In genomic region chr14:6756384-6757230, GRCm38 (mm10) we compare ENCODE assay signal across 10 mouse cellular contexts. TPM values are rescaled to one million over a fixed set of nuclear protein-coding genes. Genes with fewer than 3 reads are reported as not detected.
A peak's percentile ranks its signal among the peaks of the same experiment; 100 is the strongest.
DNase-seq lines count a peak whose midpoint lies in the region; ATAC-seq and TF ChIP-seq lines count a peak whose summit lies in the region.
"Not testable (repeated sequence)": the region's sequence is repeated elsewhere in the genome, so short reads cannot be mapped to it uniquely, and the experiment has no call there.
"Had no signal": no experiment of that assay in that cellular context is flagged by ENCODE, and none has a peak within 500 bp of the region (broad histone marks: within the 10 kb centered on the region; RNA-seq: fewer than 3 reads in every experiment).

No protein-coding gene starts in this region.

- not testable (repeated sequence) for H3K9me3 ChIP-seq in forebrain, postnatal 0 days (ENCODE audit: low read length); kidney, postnatal 0 days (replicated peaks; ENCODE audit: low read length); liver, embryonic 15.5 days (replicated peaks)

- intact Hi-C loops in heart, postnatal 10 days (cut with DNase I) = not testable (repeated sequence)

- H3K9ac ChIP-seq in forebrain, postnatal 0 days = peak overlapping the region; percentile 47; the same call in 1 of the 2 replicates
- not testable (repeated sequence) for H3K9ac ChIP-seq in kidney, postnatal 0 days (ENCODE audit: low read depth, low read length); liver, embryonic 15.5 days

- TF ChIP-seq CTCF in forebrain, postnatal 0 days (IDR thresholded peaks at IDR 0.05; ENCODE audit: low read depth); kidney, postnatal 0 days (IDR thresholded peaks at IDR 0.05; ENCODE audit: low read depth); testis, adult 2 months (IDR thresholded peaks at IDR 0.05; ENCODE audit: control insufficient read depth, insufficient read depth, insufficient replicate concordance, low read depth, low read length): not testable (repeated sequence)

- peak overlapping the region; percentile 37 for H3K4me3 ChIP-seq in forebrain, postnatal 0 days (ENCODE audit: low read depth, low read length)
- peak overlapping the region; percentile 29; the same call in 1 of the 2 replicates for H3K4me3 ChIP-seq in kidney, postnatal 0 days (replicated peaks; ENCODE audit: low read depth, low read length)
- H3K4me3 ChIP-seq in liver, embryonic 15.5 days (replicated peaks) = not testable (repeated sequence)
- peak overlapping the region; percentile 13 for H3K4me3 ChIP-seq in testis, adult 2 months (ENCODE audit: control insufficient read depth, low read depth, low read length)

- not testable (repeated sequence) for H3K27me3 ChIP-seq in forebrain, postnatal 0 days (ENCODE audit: insufficient read depth, low read length); kidney, postnatal 0 days (ENCODE audit: insufficient read depth, low read length); liver, embryonic 15.5 days; testis, adult 2 months (ENCODE audit: control insufficient read depth, insufficient read depth, low read length)

- H3K4me1 ChIP-seq in forebrain, postnatal 0 days (ENCODE audit: insufficient read depth); kidney, postnatal 0 days (replicated peaks; ENCODE audit: insufficient read depth, low read length); liver, embryonic 15.5 days (replicated peaks); testis, adult 2 months (ENCODE audit: control insufficient read depth, insufficient read depth, low read length): not testable (repeated sequence)

- H3K4me2 ChIP-seq in forebrain, postnatal 0 days (ENCODE audit: low read depth) = peak overlapping the region; percentile 41
- peak overlapping the region; percentile 45 for H3K4me2 ChIP-seq in kidney, postnatal 0 days (ENCODE audit: low read length)
- H3K4me2 ChIP-seq in liver, embryonic 15.5 days = peak overlapping the region; percentile 33; the same call in 1 of the 2 replicates

- WGBS in forebrain, postnatal 0 days = 6% methylated on average over 34 of the region's 67 CpGs
- under 1% methylated on average over 30 of the region's 67 CpGs for WGBS in kidney, postnatal 0 days
- WGBS in liver, embryonic 15.5 days (ENCODE audit: insufficient replicate concordance) = under 1% methylated on average over 32 of the region's 67 CpGs

- ATAC-seq in forebrain, postnatal 0 days; kidney, postnatal 0 days (replicated peaks; ENCODE audit: low FRiP score, low read depth); liver, embryonic 15.5 days (ENCODE audit: insufficient read depth): not testable (repeated sequence)

- H3K36me3 ChIP-seq in forebrain, postnatal 0 days (ENCODE audit: insufficient read depth); kidney, postnatal 0 days (ENCODE audit: insufficient read depth, low read length); liver, embryonic 15.5 days (replicated peaks); testis, adult 2 months (ENCODE audit: control insufficient read depth, insufficient read depth, low read length): not testable (repeated sequence)

- H3K27ac ChIP-seq in forebrain, postnatal 0 days (ENCODE audit: low read depth, low read length); kidney, postnatal 0 days; liver, embryonic 15.5 days (replicated peaks); testis, adult 2 months (ENCODE audit: control insufficient read depth, insufficient read depth, low read depth, low read length): not testable (repeated sequence)

- DNase-seq in 3T3-L1 (ENCODE audit: low read depth, low spot score) = peak; percentile 1
- peak; percentile 37 to 50 for DNase-seq in cerebellum, postnatal 10 days
- peak; percentile 5 for DNase-seq in forebrain, postnatal 0 days
- DNase-seq in heart, postnatal 10 days = peak; percentile 18 to 20
- peak; percentile 0 for DNase-seq in kidney, postnatal 0 days (ENCODE audit: low spot score)
- peak; percentile 10 for DNase-seq in naive thymus-derived CD4-positive, alpha-beta T cell, adult 2 months (ENCODE audit: low read depth)

- not testable (repeated sequence) for TF ChIP-seq POLR2A in testis, adult 2 months (IDR thresholded peaks at IDR 0.05; ENCODE audit: control insufficient read depth, low read depth, low read length)

RNA-seq across cellular contexts. Expression of gene Gm3636, which starts 14.5 kb away (rescaled TPM):
- total RNA-seq in forebrain, postnatal 0 days (2014; rRNA removed) = 11.7 and 15.0 TPM in 2 replicates
- 13.9 and 15.6 TPM in 2 replicates for polyA plus RNA-seq in forebrain, postnatal 0 days (2015; fragmentation: Nextera tagmentation; extraction: Ambion mirVana)
- 1 to 10 TPM; 1.0 to 1.9 TPM for total RNA-seq in heart, postnatal 10 days (2021)
- polyA plus RNA-seq in kidney, postnatal 0 days (2015; fragmentation: Nextera tagmentation; extraction: Ambion mirVana) = 1.9 and 2.6 TPM in 2 replicates
- 0.05 and 0.18 TPM in 2 replicates for polyA plus RNA-seq in liver, embryonic 15.5 days (2015; fragmentation: Nextera tagmentation; extraction: Ambion mirVana)
- polyA plus RNA-seq in testis, adult 2 months (2012; rRNA removed) = 1.9 and 3.3 TPM in 2 replicates

RNA-seq across cellular contexts. Expression of gene Gm8362, which starts 17.6 kb away (rescaled TPM):
- not detected in 2 replicates for total RNA-seq in forebrain, postnatal 0 days (2014; rRNA removed)
- not detected in 2 replicates for polyA plus RNA-seq in forebrain, postnatal 0 days (2015; fragmentation: Nextera tagmentation; extraction: Ambion mirVana)
- total RNA-seq in heart, postnatal 10 days (2021) = under 1 TPM; 0.17 to 0.34 TPM
- not detected in 2 replicates for polyA plus RNA-seq in kidney, postnatal 0 days (2015; fragmentation: Nextera tagmentation; extraction: Ambion mirVana)
- polyA plus RNA-seq in liver, embryonic 15.5 days (2015; fragmentation: Nextera tagmentation; extraction: Ambion mirVana) = not detected in 2 replicates
- 5.0 and 8.0 TPM in 2 replicates for polyA plus RNA-seq in testis, adult 2 months (2012; rRNA removed)
- total RNA-seq: adrenal gland, postnatal 4 days; left cerebral cortex, adult 8-10 months had no signal

RNA-seq across cellular contexts. Expression of gene Gm8050, which starts 36.6 kb away (rescaled TPM):
- total RNA-seq in forebrain, postnatal 0 days (2014; rRNA removed) = 0.14 TPM in 1 of 2 replicates, not detected in the other
- not detected in 2 replicates for polyA plus RNA-seq in forebrain, postnatal 0 days (2015; fragmentation: Nextera tagmentation; extraction: Ambion mirVana)
- total RNA-seq in heart, postnatal 10 days (2021) = not detected
- polyA plus RNA-seq in kidney, postnatal 0 days (2015; fragmentation: Nextera tagmentation; extraction: Ambion mirVana) = not detected in 2 replicates
- polyA plus RNA-seq in liver, embryonic 15.5 days (2015; fragmentation: Nextera tagmentation; extraction: Ambion mirVana) = not detected in 2 replicates
- polyA plus RNA-seq in testis, adult 2 months (2012; rRNA removed) = 0.07 and 0.10 TPM in 2 replicates
- total RNA-seq: adrenal gland, postnatal 4 days had no signal
